Mouse (Mus musculus) heart, embryonic 14.5 days (tissue): Measurements from ENCODE around the gene Rhot1. TPM values are rescaled to one million over a fixed set of nuclear protein-coding genes. Genes with fewer than 3 reads are reported as not detected.

ENCODE experiments used
- ATAC-seq: fragments of 200-750 bp; cut with Nextera tagmentation; 2 replicates; pipeline ENCODE4 v1.8.0; 2017; ENCODE audit warnings: low read depth, moderate TSS enrichment; ENCODE audit not compliant: insufficient number of reproducible peaks, insufficient read depth, low FRiP score
- H3K27ac ChIP-seq, 2 experiments: fragments of 200-500 bp in 1 of 2; fragments of 300-500 bp in 1 of 2; sonication (generic) in 1 of 2; replicated peaks in 1 of 2; 2 replicates each; pipeline ENCODE4 v1.5.1; 2012 to 2014; ENCODE audit warnings: low read depth in 2 of 2, low read length in 2 of 2, control low read depth in 1 of 2, mild to moderate bottlenecking in 1 of 2, mixed read lengths in 1 of 2; ENCODE audit not compliant: control insufficient read depth in 1 of 2, insufficient read depth in 1 of 2
- H3K27me3 ChIP-seq: fragments of 300-500 bp; sonication (generic); 2 replicates; pipeline ENCODE4 v1.6.1; 2014; ENCODE audit warnings: mild to moderate bottlenecking, low read length, control low read depth; ENCODE audit not compliant: control insufficient read depth, insufficient read depth
- H3K36me3 ChIP-seq: fragments of 300-500 bp; sonication (generic); 2 replicates; pipeline ENCODE4 v1.6.1; 2014; ENCODE audit warnings: mild to moderate bottlenecking, control low read depth, low read length, mixed read lengths; ENCODE audit not compliant: control insufficient read depth, insufficient read depth
- H3K4me1 ChIP-seq, 2 experiments: fragments of 200-500 bp in 1 of 2; fragments of 300-500 bp in 1 of 2; sonication (generic) in 1 of 2; 2 replicates each; pipeline ENCODE4 v1.6.1; 2012 to 2014; ENCODE audit warnings: low read length in 2 of 2, control low read depth in 1 of 2, mixed read lengths in 1 of 2; ENCODE audit not compliant: control insufficient read depth in 2 of 2, insufficient read depth in 2 of 2
- H3K4me2 ChIP-seq: fragments of 300-500 bp; sonication (generic); 2 replicates; pipeline ENCODE4 v1.6.1; 2014; ENCODE audit warnings: mild to moderate bottlenecking, low read length
- H3K4me3 ChIP-seq, 2 experiments: fragments of 200-500 bp in 1 of 2; fragments of 300-500 bp in 1 of 2; sonication (generic) in 1 of 2; 2 replicates each; pipeline ENCODE4 v1.5.1; 2012 to 2014; ENCODE audit warnings: low read length in 2 of 2, mild to moderate bottlenecking in 2 of 2, control low read depth in 1 of 2, low read depth in 1 of 2, moderate library complexity in 1 of 2; ENCODE audit not compliant: control insufficient read depth in 1 of 2, insufficient read depth in 1 of 2
- H3K9ac ChIP-seq: fragments of 300-500 bp; sonication (generic); 2 replicates; pipeline ENCODE4 v1.6.1; 2014; ENCODE audit warnings: mild to moderate bottlenecking, low read length
- H3K9me3 ChIP-seq: fragments of 300-500 bp; sonication (generic); 2 replicates; pipeline ENCODE4 v1.6.1; 2016; ENCODE audit warnings: low read length, control low read depth; ENCODE audit not compliant: control insufficient read depth
- WGBS: fragments of 180-500 bp; shearing (Covaris S2); extraction: QIAGEN DNeasy Blood & Tissue Kit; methylation state at CpG from one replicate; pipeline ENCODE4 v1.1.7; 2014; 5-methylcytosine and 5-hydroxymethylcytosine counted together
- polyA plus RNA-seq: library from polyadenylated mRNA; unstranded; fragments of >200 nt; fragmentation: Nextera tagmentation; extraction: Ambion mirVana; gene quantifications from 2 replicates; pipeline ENCODE4 v1.2.1, GENCODE M21; 2014

Rhot1 gene
- polyA plus RNA-seq, 1 experiment from 2014 or later = 75.2 TPM

- Histone ChIP-seq H3K27me3 (0 out of 2 replicates have a peak, but pooled peaks cover 4% of the 10 kb centered on the region), H3K36me3 (no peaks in the 10 kb centered on the region), H3K9me3 (no peaks in the 10 kb centered on the region), H3K27ac (no peak overlapping the region), H3K4me3 (no peak overlapping the region), H3K4me1 (no peaks in the 10 kb centered on the region), H3K9ac (no peak overlapping the region), H3K4me2 (no peak overlapping the region)
- no peak for ATAC-seq
- WGBS = 24% methylated on average over 2 of the region's 2 CpGs
Observed at GRCm38 (mm10) chr11:80312049-80312448, 103.2 kb downstream of the Rhot1 start.

- Histone ChIP-seq H3K9ac (no peak overlapping the region), H3K4me1 (no peaks in the 10 kb centered on the region), H3K27ac (no peak overlapping the region), H3K36me3 (no peaks in the 10 kb centered on the region), H3K27me3 (0 out of 2 replicates have a peak, but pooled peaks cover 4% of the 10 kb centered on the region), H3K9me3 (no peaks in the 10 kb centered on the region), H3K4me2 (no peak overlapping the region), H3K4me3 (no peak overlapping the region)
- WGBS = 0% methylated on average over 6 of the region's 6 CpGs
- no peak for ATAC-seq
Observed at GRCm38 (mm10) chr11:80312565-80312964, 103.7 kb downstream of the Rhot1 start.

GRCm38 (mm10) chr11:80313462-80313861 lies 104.6 kb downstream of the Rhot1 start:
- WGBS = 65% methylated on average over 1 of the region's 1 CpGs
- no peak overlapping the region for H3K4me3 ChIP-seq
- ATAC-seq = no peak
- H3K9me3 ChIP-seq = no peaks in the 10 kb centered on the region
- H3K9ac ChIP-seq = no peak overlapping the region
- H3K4me1 ChIP-seq = no peaks in the 10 kb centered on the region
- no peaks in the 10 kb centered on the region for H3K36me3 ChIP-seq
- 0 out of 2 replicates have a peak, but pooled peaks cover 4% of the 10 kb centered on the region for H3K27me3 ChIP-seq
- H3K27ac ChIP-seq = no peak overlapping the region
- no peak overlapping the region for H3K4me2 ChIP-seq

- H3K4me1 ChIP-seq = no peaks in the 10 kb centered on the region
- 60% methylated on average over 4 of the region's 4 CpGs for WGBS
- H3K4me2 ChIP-seq = no peak overlapping the region
Observed at GRCm38 (mm10) chr11:80313944-80314343, 105.1 kb downstream of the Rhot1 start.

DNA sequence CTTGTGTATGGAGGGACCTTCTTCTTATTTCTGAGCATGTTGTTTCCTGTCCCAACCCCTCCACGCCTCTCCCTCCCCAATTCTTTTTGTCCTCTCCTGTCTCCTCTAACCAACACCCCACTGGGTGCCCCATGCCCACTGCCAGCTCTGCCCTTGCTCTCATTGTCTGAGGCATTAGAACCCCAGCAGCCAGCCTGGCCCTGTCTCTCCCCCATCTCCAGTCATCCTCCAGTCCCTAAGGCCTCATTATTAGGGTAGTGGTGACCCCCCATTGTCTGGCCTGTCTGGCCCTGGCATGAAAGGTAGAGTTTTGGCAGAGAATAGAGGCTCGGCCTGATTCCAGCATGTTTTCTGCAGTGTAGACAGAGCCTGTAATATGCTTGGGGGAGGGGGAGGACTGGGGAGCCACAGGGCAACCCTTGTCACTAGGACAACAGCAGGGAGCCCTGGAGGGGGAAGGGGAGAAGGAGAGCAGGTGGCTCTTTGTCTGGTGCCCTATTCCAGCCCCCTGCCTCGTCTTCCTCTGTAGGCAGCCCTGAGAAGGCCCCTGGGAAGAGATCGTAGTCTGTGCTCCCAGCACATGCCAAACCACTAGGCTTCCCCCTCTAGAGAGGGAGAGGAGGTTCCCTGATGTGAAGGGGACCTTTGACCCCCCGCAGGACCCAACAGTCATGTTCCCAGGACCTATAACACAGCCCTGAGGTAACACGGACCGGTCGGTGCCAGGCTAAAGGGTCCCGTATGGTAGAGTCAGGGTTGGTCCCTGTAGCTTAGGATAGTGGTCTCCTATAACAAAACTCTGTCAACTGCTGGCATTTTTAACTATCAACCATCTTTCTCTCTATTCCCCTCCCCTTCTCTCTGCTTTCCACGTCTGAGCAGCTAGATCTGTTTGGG lies 107.2 kb downstream of the Rhot1 start:
- H3K27ac ChIP-seq = no peak overlapping the region
- no peaks in the 10 kb centered on the region for H3K36me3 ChIP-seq
- H3K9ac ChIP-seq = no peak overlapping the region
- H3K4me3 ChIP-seq = no peak overlapping the region
- H3K9me3 ChIP-seq = no peaks in the 10 kb centered on the region
- 0 out of 2 replicates have a peak, but pooled peaks cover 4% of the 10 kb centered on the region for H3K27me3 ChIP-seq
- no peak for ATAC-seq
- no peaks in the 10 kb centered on the region for H3K4me1 ChIP-seq
- WGBS = 58% methylated on average over 10 of the region's 10 CpGs
- H3K4me2 ChIP-seq = no peak overlapping the region

More at GRCm38 (mm10) chr11:80313944-80314343, 105.1 kb downstream of the Rhot1 start:
- H3K27ac ChIP-seq = no peak overlapping the region
- H3K27me3 ChIP-seq = 0 out of 2 replicates have a peak, but pooled peaks cover 4% of the 10 kb centered on the region
- H3K9me3 ChIP-seq = no peaks in the 10 kb centered on the region
- no peak overlapping the region for H3K4me3 ChIP-seq
- no peaks in the 10 kb centered on the region for H3K36me3 ChIP-seq
- no peak for ATAC-seq
- H3K9ac ChIP-seq = no peak overlapping the region

Other genes starting within 250 kb of the Rhot1 start
- gene Utp6, start 246.6 kb upstream of the Rhot1 start, polyA plus RNA-seq = 32.7 and 33.2 TPM in 2 replicates
- gene Suz12, start 215.9 kb upstream of the Rhot1 start, polyA plus RNA-seq = 20.8 TPM in 2 replicates
- 32.5 and 33.3 TPM in 2 replicates for gene Crlf3, start 128.0 kb upstream of the Rhot1 start, polyA plus RNA-seq
- 5.3 and 5.6 TPM in 2 replicates for gene Atad5, start 119.6 kb upstream of the Rhot1 start, polyA plus RNA-seq
- 28.3 and 29.4 TPM in 2 replicates for gene Tefm, start 66.8 kb upstream of the Rhot1 start, polyA plus RNA-seq
- gene Adap2, start 54.9 kb upstream of the Rhot1 start, polyA plus RNA-seq = 1.6 and 2.1 TPM in 2 replicates
- gene Rnf135, start 25.2 kb upstream of the Rhot1 start, polyA plus RNA-seq = 10.6 and 10.8 TPM in 2 replicates
- 1.0 and 1.7 TPM in 2 replicates for gene Rhbdl3, start 91.9 kb downstream of the Rhot1 start, polyA plus RNA-seq
- 17.1 and 19.8 TPM in 2 replicates for gene 5730455P16Rik, start 169.0 kb downstream of the Rhot1 start, polyA plus RNA-seq
- gene Zfp207, start 174.3 kb downstream of the Rhot1 start, polyA plus RNA-seq = 163 and 165 TPM in 2 replicates
- 174 and 182 TPM in 2 replicates for gene Psmd11, start 219.6 kb downstream of the Rhot1 start, polyA plus RNA-seq